Mouse (Mus musculus) cerebellum, postnatal 10 days (tissue): ENCODE data around the gene Tcirg1.

Experiments
- DNase-seq, 2 experiments: peaks; one replicate each; pipeline ENCODE4 v3.0.0; 2021; ENCODE audit warnings: mixed read lengths in 2 of 2

Gene Tcirg1

GRCm38 (mm10) chr19:3850076-3850475 is 56.9 kb downstream of the Tcirg1 start:
- no peak for DNase-seq

- no peak for DNase-seq
Measured at GRCm38 (mm10) chr19:3849251-3849650, 57.7 kb downstream of the Tcirg1 start.

GRCm38 (mm10) chr19:3848207-3848808 is 58.6 kb downstream of the Tcirg1 start:
- DNase-seq: no peak

GRCm38 (mm10) chr19:3847711-3848110 is 59.2 kb downstream of the Tcirg1 start:
- DNase-seq: no peak

- no peak for DNase-seq
Measured at GRCm38 (mm10) chr19:3846676-3847604, 60.0 kb downstream of the Tcirg1 start.
